Mouse (Mus musculus): ENCODE results near the gene Gm28053. TPM values are rescaled to one million over a fixed set of nuclear protein-coding genes. Genes with fewer than 3 reads are reported as not detected.

Gene Gm28053
- polyA plus RNA-seq, 1 experiment = not detected

- Histone ChIP-seq H3K27me3 (ENCODE audit: control insufficient read depth) (no peaks in the 10 kb centered on the region), H3K4me1 (ENCODE audit: control insufficient read depth) (no peaks in the 10 kb centered on the region), H3K36me3 (ENCODE audit: control insufficient read depth) (no peaks in the 10 kb centered on the region), H3K9me3 (ENCODE audit: control insufficient read depth, low read length) (peaks cover 6% of the 10 kb centered on the region), H3K4me3 (replicated peaks) (no peak overlapping the region)
- no peak for TF ChIP-seq TAL1 (IDR thresholded peaks at IDR 0.05; ENCODE audit: low read length)
- TF ChIP-seq GATA1 (IDR thresholded peaks at IDR 0.05; ENCODE audit: low read length) = no peak
Measured at GRCm38 (mm10) chr6:48768933-48769332, 50.5 kb downstream of the Gm28053 start.

GRCm38 (mm10) chr6:48770696-48771095 lies 52.3 kb downstream of the Gm28053 start, which contains the start of gene Gimap3:
Gimap3 (minus strand) TSS chr6:48770851.
- TF ChIP-seq GATA1 (IDR thresholded peaks at IDR 0.05; ENCODE audit: low read length) (no peak), TAL1 (IDR thresholded peaks at IDR 0.05; ENCODE audit: low read length) (no peak)
- H3K27me3 ChIP-seq (ENCODE audit: control insufficient read depth) = no peaks in the 10 kb centered on the region
- no peak within 1 kb of the TSS for H3K4me3 ChIP-seq (replicated peaks)
- H3K36me3 ChIP-seq (ENCODE audit: control insufficient read depth) = no peaks in the 10 kb centered on the region
- no peaks in the 10 kb centered on the region for H3K4me1 ChIP-seq (ENCODE audit: control insufficient read depth)
- H3K9me3 ChIP-seq (ENCODE audit: control insufficient read depth, low read length) = no peaks in the 10 kb centered on the region; the same call in 1 of the 2 replicates

GRCm38 (mm10) chr6:48772030-48772429 lies 53.6 kb downstream of the Gm28053 start:
- no peaks in the 10 kb centered on the region for H3K27me3 ChIP-seq (ENCODE audit: control insufficient read depth)
- no peak overlapping the region for H3K4me3 ChIP-seq (replicated peaks)
- no peaks in the 10 kb centered on the region for H3K36me3 ChIP-seq (ENCODE audit: control insufficient read depth)
- H3K4me1 ChIP-seq (ENCODE audit: control insufficient read depth) = no peaks in the 10 kb centered on the region
- no peaks in the 10 kb centered on the region; the same call in 1 of the 2 replicates for H3K9me3 ChIP-seq (ENCODE audit: control insufficient read depth, low read length)
- TF ChIP-seq TAL1 (IDR thresholded peaks at IDR 0.05; ENCODE audit: low read length) (no peak), GATA1 (IDR thresholded peaks at IDR 0.05; ENCODE audit: low read length) (no peak)

GRCm38 (mm10) chr6:48784406-48784805 lies 66.0 kb downstream of the Gm28053 start:
- H3K4me3 ChIP-seq (replicated peaks) = no peak overlapping the region
- no peaks in the 10 kb centered on the region for H3K36me3 ChIP-seq (ENCODE audit: control insufficient read depth)
- TF ChIP-seq GATA1 (IDR thresholded peaks at IDR 0.05; ENCODE audit: low read length) (no peak), TAL1 (IDR thresholded peaks at IDR 0.05; ENCODE audit: low read length) (no peak)
- H3K27me3 ChIP-seq (ENCODE audit: control insufficient read depth) = no peaks in the 10 kb centered on the region
- peaks cover 4% of the 10 kb centered on the region for H3K9me3 ChIP-seq (ENCODE audit: control insufficient read depth, low read length)
- no peaks in the 10 kb centered on the region for H3K4me1 ChIP-seq (ENCODE audit: control insufficient read depth)

- H3K9me3 ChIP-seq (ENCODE audit: control insufficient read depth, low read length) = no peaks in the 10 kb centered on the region
- no peak overlapping the region for H3K4me3 ChIP-seq (replicated peaks)
- no peaks in the 10 kb centered on the region for H3K27me3 ChIP-seq (ENCODE audit: control insufficient read depth)
- no peaks in the 10 kb centered on the region for H3K4me1 ChIP-seq (ENCODE audit: control insufficient read depth)
- TF ChIP-seq TAL1 (IDR thresholded peaks at IDR 0.05; ENCODE audit: low read length) (no peak), GATA1 (IDR thresholded peaks at IDR 0.05; ENCODE audit: low read length) (no peak)
- H3K36me3 ChIP-seq (ENCODE audit: control insufficient read depth) = no peaks in the 10 kb centered on the region
Measured at GRCm38 (mm10) chr6:48785189-48785588, 66.8 kb downstream of the Gm28053 start.

- Histone ChIP-seq H3K27me3 (ENCODE audit: control insufficient read depth) (no peaks in the 10 kb centered on the region), H3K4me3 (replicated peaks) (no peak overlapping the region), H3K36me3 (ENCODE audit: control insufficient read depth) (no peaks in the 10 kb centered on the region), H3K9me3 (ENCODE audit: control insufficient read depth, low read length) (no peaks in the 10 kb centered on the region), H3K4me1 (ENCODE audit: control insufficient read depth) (no peaks in the 10 kb centered on the region)
- TF ChIP-seq TAL1 (IDR thresholded peaks at IDR 0.05; ENCODE audit: low read length) (no peak), GATA1 (IDR thresholded peaks at IDR 0.05; ENCODE audit: low read length) (no peak)
Measured at GRCm38 (mm10) chr6:48785601-48786000, 67.2 kb downstream of the Gm28053 start.

- H3K27me3 ChIP-seq (ENCODE audit: control insufficient read depth) = no peaks in the 10 kb centered on the region
- no peaks in the 10 kb centered on the region for H3K36me3 ChIP-seq (ENCODE audit: control insufficient read depth)
- no peaks in the 10 kb centered on the region for H3K9me3 ChIP-seq (ENCODE audit: control insufficient read depth, low read length)
- no peak overlapping the region for H3K4me3 ChIP-seq (replicated peaks)
- no peaks in the 10 kb centered on the region for H3K4me1 ChIP-seq (ENCODE audit: control insufficient read depth)
- TF ChIP-seq TAL1 (IDR thresholded peaks at IDR 0.05; ENCODE audit: low read length) (no peak), GATA1 (IDR thresholded peaks at IDR 0.05; ENCODE audit: low read length) (no peak)
Measured at GRCm38 (mm10) chr6:48787867-48788266, 69.5 kb downstream of the Gm28053 start.

GRCm38 (mm10) chr6:48801897-48802296 lies 83.5 kb downstream of the Gm28053 start:
- peaks cover 5% of the 10 kb centered on the region for H3K9me3 ChIP-seq (ENCODE audit: control insufficient read depth, low read length)
- no peaks in the 10 kb centered on the region for H3K36me3 ChIP-seq (ENCODE audit: control insufficient read depth)
- no peaks in the 10 kb centered on the region for H3K27me3 ChIP-seq (ENCODE audit: control insufficient read depth)
- H3K4me3 ChIP-seq (replicated peaks) = no peak overlapping the region
- TF ChIP-seq TAL1 (IDR thresholded peaks at IDR 0.05; ENCODE audit: low read length) = no peak
- H3K4me1 ChIP-seq (ENCODE audit: control insufficient read depth) = no peaks in the 10 kb centered on the region

Other genes with a start within 250 kb of the Gm28053 start
- 0.06 TPM in 1 of 2 replicates, not detected in the other for gene Atp6v0e2, start 181.0 kb upstream of the Gm28053 start, polyA plus RNA-seq (2012)
- gene Lrrc61, start 163.8 kb upstream of the Gm28053 start, polyA plus RNA-seq (2012) = 0.05 and 0.27 TPM in 2 replicates
- 0.07 TPM in 1 of 2 replicates, not detected in the other for gene Rarres2, start 145.8 kb upstream of the Gm28053 start, polyA plus RNA-seq (2012)
- not detected in 2 replicates for gene Gm45021, start 129.0 kb upstream of the Gm28053 start, polyA plus RNA-seq (2012)
- 0.06 and 0.15 TPM in 2 replicates for gene Repin1, start 124.7 kb upstream of the Gm28053 start, polyA plus RNA-seq (2012)
- gene Gm44965, start 124.7 kb upstream of the Gm28053 start, polyA plus RNA-seq (2012) = not detected in 2 replicates
- gene Zfp775, start 116.5 kb upstream of the Gm28053 start, polyA plus RNA-seq (2012) = 0.03 TPM in 2 replicates
- 0.02 TPM in 1 of 2 replicates, not detected in the other for gene AI854703, start 91.8 kb upstream of the Gm28053 start, polyA plus RNA-seq (2012)
- gene Gimap8, start 71.4 kb upstream of the Gm28053 start, polyA plus RNA-seq (2012) = not detected in 2 replicates
- 0.05 TPM in 1 of 2 replicates, not detected in the other for gene Gimap9, start 42.5 kb upstream of the Gm28053 start, polyA plus RNA-seq (2012)
- not detected in 2 replicates for gene Gimap4, start 34.1 kb upstream of the Gm28053 start, polyA plus RNA-seq (2012)
- not detected in 2 replicates for gene Gimap6, start 10.4 kb upstream of the Gm28053 start, polyA plus RNA-seq (2012)
- gene Gimap7, start within 50 bp of the Gm28053 start, polyA plus RNA-seq (2012) = not detected in 2 replicates
- 0.02 and 0.03 TPM in 2 replicates for gene Gimap1, start 20.4 kb downstream of the Gm28053 start, polyA plus RNA-seq (2012)
- gene Gimap5, start 27.6 kb downstream of the Gm28053 start, polyA plus RNA-seq (2012) = 0.04 and 0.05 TPM in 2 replicates
- gene Gimap3, start 52.2 kb downstream of the Gm28053 start, polyA plus RNA-seq (2012) = 0.02 TPM in 1 of 2 replicates, not detected in the other
- 0.32 and 0.81 TPM in 2 replicates for gene Tmem176a, start 122.3 kb downstream of the Gm28053 start, polyA plus RNA-seq (2012)
- gene Tmem176b, start 122.9 kb downstream of the Gm28053 start, polyA plus RNA-seq (2012) = 0.10 and 0.18 TPM in 2 replicates
- gene Aoc1, start 154.3 kb downstream of the Gm28053 start, polyA plus RNA-seq (2012) = not detected in 2 replicates
- not detected in 2 replicates for gene 1600015I10Rik, start 211.3 kb downstream of the Gm28053 start, polyA plus RNA-seq (2012)

Data from erythroblast, embryonic 14.5 days (primary cell).